Mouse (Mus musculus) hindbrain, embryonic 11.5 days (tissue): Measurements from ENCODE around the gene Celf2. TPM values are rescaled to one million over a fixed set of nuclear protein-coding genes. Genes with fewer than 3 reads are reported as not detected.

Experiments used
- ATAC-seq: fragments of 200-750 bp; cut with Nextera tagmentation; 2 replicates; pipeline ENCODE4 v1.8.0; 2017; ENCODE audit warnings: mild to moderate bottlenecking, moderate TSS enrichment, moderate library complexity; ENCODE audit not compliant: low FRiP score
- DNase-seq: peaks from one replicate; pipeline ENCODE4 v3.0.0-alpha.2; 2015; ENCODE audit warnings: low spot score
- H3K27ac ChIP-seq: fragments of 300-500 bp; sonication (generic); 2 replicates; pipeline ENCODE4 v1.5.1; 2014; ENCODE audit warnings: mild to moderate bottlenecking, low read depth, low read length
- H3K27me3 ChIP-seq: fragments of 300-500 bp; sonication (generic); 2 replicates; pipeline ENCODE4 v1.6.1; 2014; ENCODE audit warnings: mild to moderate bottlenecking, low read length, moderate library complexity, mixed read lengths; ENCODE audit not compliant: control insufficient read depth, insufficient read depth
- H3K36me3 ChIP-seq: fragments of 300-500 bp; sonication (generic); 2 replicates; pipeline ENCODE4 v1.6.1; 2014; ENCODE audit warnings: mild to moderate bottlenecking, low read length, moderate library complexity, mixed read lengths; ENCODE audit not compliant: control insufficient read depth, insufficient read depth
- H3K4me1 ChIP-seq: fragments of 300-500 bp; sonication (generic); replicated peaks from 2 replicates; pipeline ENCODE4 v1.6.1; 2014; ENCODE audit warnings: low read length, mixed read lengths; ENCODE audit not compliant: control insufficient read depth, insufficient read depth
- H3K4me2 ChIP-seq: fragments of 300-500 bp; sonication (generic); replicated peaks from 2 replicates; pipeline ENCODE4 v1.6.1; 2014; ENCODE audit warnings: mild to moderate bottlenecking, low read depth, low read length
- H3K4me3 ChIP-seq: fragments of 300-500 bp; sonication (generic); 2 replicates; pipeline ENCODE4 v1.5.1; 2014; ENCODE audit warnings: low read depth, low read length
- H3K9ac ChIP-seq: fragments of 300-500 bp; sonication (generic); 2 replicates; pipeline ENCODE4 v1.6.1; 2014; ENCODE audit warnings: low read depth, low read length
- H3K9me3 ChIP-seq: fragments of 300-500 bp; sonication (generic); 2 replicates; pipeline ENCODE4 v1.6.1; 2016; ENCODE audit warnings: low read length; ENCODE audit not compliant: control insufficient read depth
- WGBS: fragments of 180-500 bp; shearing (Covaris S2); extraction: QIAGEN DNeasy Blood & Tissue Kit; methylation state at CpG from one replicate; pipeline ENCODE4 v1.1.7; 2014; 5-methylcytosine and 5-hydroxymethylcytosine counted together
- polyA plus RNA-seq: library from polyadenylated mRNA; unstranded; fragments of >200 nt; fragmentation: Nextera tagmentation; extraction: Ambion mirVana; gene quantifications from 2 replicates; pipeline ENCODE4 v1.2.1, GENCODE M21; 2014

Celf2 gene
- polyA plus RNA-seq, 1 experiment from 2014 or later, result 82.4 TPM

DNA sequence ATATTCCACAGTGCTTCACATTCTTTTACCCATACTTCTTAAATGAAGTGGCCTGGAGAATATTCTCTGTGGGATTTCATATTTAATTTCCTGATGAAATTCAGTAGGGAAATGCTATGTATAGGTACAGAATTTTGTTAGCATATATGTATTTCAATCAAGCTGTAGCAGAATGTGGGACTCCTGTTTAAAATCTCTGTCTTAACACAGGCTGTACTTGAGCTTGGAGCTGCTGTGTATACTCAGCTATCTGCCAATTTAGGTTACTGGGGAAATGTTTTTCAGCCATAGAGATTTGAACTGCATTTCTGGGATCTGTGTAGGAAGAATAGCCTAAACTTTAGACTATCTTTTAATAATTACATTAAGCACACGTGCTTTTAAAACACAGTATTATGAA lies 330.2 kb downstream of the Celf2 start:
- DNase-seq (no peak), ATAC-seq (no peak)
- Histone ChIP-seq H3K9me3 (no peaks in the 10 kb centered on the region), H3K36me3 (no peaks in the 10 kb centered on the region), H3K9ac (no peak overlapping the region), H3K4me1 (no peaks in the 10 kb centered on the region), H3K4me2 (no peak overlapping the region), H3K27ac (no peak overlapping the region), H3K4me3 (no peak overlapping the region), H3K27me3 (no peaks in the 10 kb centered on the region)
- 84% methylated on average over 1 of the region's 1 CpGs for WGBS

DNA sequence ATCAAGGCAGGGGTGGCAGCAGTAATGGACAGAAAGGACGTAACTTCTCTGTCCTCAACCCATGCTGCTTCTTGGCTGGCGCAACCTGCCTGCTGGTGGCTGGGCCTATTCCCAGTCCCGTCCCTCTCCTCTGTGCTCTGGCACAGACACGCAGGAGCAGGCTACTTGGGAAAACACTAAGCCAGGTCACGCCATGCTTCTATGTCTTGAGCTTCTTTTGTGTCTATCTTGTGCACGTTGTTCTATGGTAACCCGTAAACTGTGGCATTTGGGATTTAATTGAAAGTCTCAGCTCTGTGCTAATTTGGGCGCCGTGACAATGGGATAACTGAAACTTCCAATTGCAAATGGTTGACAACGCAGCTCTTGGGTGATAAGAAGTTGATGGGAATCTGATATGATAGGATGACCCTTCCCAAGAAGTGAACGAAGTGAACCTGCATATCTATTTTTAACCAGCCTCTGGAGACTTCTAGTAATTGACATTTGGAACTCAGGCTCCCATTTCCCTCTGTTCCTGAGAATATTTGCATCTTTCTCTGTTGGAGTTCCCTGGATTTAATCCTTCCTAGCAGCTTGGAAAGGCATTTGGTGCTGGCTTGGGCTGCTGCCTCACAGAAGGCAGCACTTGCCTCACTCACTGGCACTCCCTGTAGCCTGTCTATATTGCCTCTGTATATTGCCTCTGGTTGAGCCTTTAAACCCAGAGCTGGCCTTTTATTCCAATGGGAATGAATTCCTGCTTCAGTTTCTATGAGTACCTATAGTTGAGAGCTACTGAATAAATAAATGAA lies 335.9 kb downstream of the Celf2 start:
- H3K36me3 ChIP-seq, result no peaks in the 10 kb centered on the region
- H3K4me2 ChIP-seq, result no peak overlapping the region
- no peaks in the 10 kb centered on the region for H3K4me1 ChIP-seq
- H3K9me3 ChIP-seq, result no peaks in the 10 kb centered on the region
- H3K27me3 ChIP-seq, result no peaks in the 10 kb centered on the region
- no peak for DNase-seq
- no peak overlapping the region for H3K9ac ChIP-seq
- WGBS, result 88% methylated on average over 11 of the region's 11 CpGs
- no peak overlapping the region for H3K4me3 ChIP-seq
- H3K27ac ChIP-seq, result no peak overlapping the region
- ATAC-seq, result no peak

DNA sequence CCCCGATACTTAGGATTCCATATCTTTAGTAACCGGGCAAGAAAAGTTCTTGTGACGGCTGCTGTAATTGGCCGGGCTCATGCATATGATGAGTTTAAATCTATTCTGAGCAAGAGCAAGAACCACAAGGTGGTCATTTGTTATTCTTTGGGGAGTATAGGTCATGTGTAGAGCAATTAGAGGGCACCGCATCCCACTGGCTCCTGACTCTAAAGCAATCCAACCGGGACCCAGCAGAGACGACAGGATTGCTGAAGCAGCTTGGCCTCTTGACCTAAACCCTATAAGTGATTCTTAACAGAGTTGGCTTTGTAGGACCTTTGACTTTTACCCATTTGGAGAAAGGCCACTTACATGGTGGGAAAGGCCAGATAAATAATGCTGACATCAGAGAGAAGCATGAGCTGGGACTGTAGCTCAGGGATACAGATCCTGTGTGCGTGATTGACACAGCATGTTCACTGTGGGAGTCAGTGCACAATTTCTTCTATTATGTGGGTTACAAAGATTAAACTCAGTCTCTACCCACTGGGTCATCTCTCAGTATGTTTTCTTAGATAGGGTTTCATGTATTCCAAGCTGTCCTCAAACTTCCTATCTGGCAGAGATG lies 338.2 kb downstream of the Celf2 start:
- peak; percentile 13 for DNase-seq
- Histone ChIP-seq H3K4me3 (no peak overlapping the region), H3K36me3 (no peaks in the 10 kb centered on the region), H3K4me1 (no peaks in the 10 kb centered on the region), H3K9ac (no peak overlapping the region), H3K27ac (no peak overlapping the region), H3K27me3 (no peaks in the 10 kb centered on the region), H3K9me3 (no peaks in the 10 kb centered on the region), H3K4me2 (no peak overlapping the region)
- 38% methylated on average over 8 of the region's 8 CpGs for WGBS
- ATAC-seq, result no peak; the same call in 1 of the 2 replicates

DNA sequence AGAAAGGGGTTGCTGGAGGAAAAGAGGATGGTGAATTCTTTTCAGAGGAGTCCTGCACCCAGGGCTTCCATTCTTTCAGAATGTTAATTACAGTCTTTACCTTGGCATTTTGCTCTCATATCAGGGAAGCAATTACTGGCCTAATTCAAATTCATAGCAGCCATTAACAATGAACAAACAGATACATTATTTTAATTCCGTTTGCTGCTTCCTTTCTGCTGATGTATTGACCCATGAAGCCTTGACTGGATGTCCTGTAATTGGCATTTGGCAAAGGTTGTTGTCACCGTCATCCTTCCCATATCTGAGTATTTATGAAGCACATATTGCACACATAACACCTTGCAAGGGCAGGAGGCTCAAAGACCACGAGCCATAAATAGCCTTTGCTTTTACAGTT lies 343.6 kb downstream of the Celf2 start:
- H3K27me3 ChIP-seq, result no peaks in the 10 kb centered on the region
- WGBS, result 77% methylated on average over 3 of the region's 3 CpGs
- H3K9ac ChIP-seq, result no peak overlapping the region
- no peak overlapping the region for H3K27ac ChIP-seq
- no peak overlapping the region for H3K4me2 ChIP-seq
- no peaks in the 10 kb centered on the region for H3K9me3 ChIP-seq
- H3K4me3 ChIP-seq, result no peak overlapping the region
- no peaks in the 10 kb centered on the region for H3K4me1 ChIP-seq
- DNase-seq (no peak), ATAC-seq (no peak)
- no peaks in the 10 kb centered on the region for H3K36me3 ChIP-seq

DNA sequence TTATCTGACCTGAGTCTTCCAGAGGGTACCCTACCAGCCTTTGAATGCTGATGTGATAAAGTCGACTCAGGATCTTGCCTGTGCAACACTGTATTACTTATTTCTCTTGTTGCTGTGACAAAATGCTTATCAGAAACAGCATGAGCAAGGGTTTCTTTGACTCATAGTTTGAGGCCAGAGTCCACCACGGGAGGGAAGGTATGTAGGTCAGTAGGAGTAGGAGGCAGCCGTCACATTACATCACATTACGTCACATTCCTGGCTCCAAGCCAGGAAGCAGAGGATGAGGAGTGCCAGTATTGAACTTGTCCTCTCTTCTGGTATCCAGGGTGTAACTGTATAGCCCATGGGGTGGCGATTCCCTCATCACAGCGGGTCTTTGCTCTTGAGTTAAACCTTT lies 349.3 kb downstream of the Celf2 start:
- DNase-seq (no peak), ATAC-seq (no peak)
- Histone ChIP-seq H3K9ac (no peak overlapping the region), H3K4me2 (no peak overlapping the region), H3K4me1 (no peaks in the 10 kb centered on the region), H3K27me3 (no peaks in the 10 kb centered on the region), H3K36me3 (no peaks in the 10 kb centered on the region), H3K4me3 (no peak overlapping the region), H3K27ac (no peak overlapping the region), H3K9me3 (no peaks in the 10 kb centered on the region)
- 76% methylated on average over 6 of the region's 6 CpGs for WGBS

DNA sequence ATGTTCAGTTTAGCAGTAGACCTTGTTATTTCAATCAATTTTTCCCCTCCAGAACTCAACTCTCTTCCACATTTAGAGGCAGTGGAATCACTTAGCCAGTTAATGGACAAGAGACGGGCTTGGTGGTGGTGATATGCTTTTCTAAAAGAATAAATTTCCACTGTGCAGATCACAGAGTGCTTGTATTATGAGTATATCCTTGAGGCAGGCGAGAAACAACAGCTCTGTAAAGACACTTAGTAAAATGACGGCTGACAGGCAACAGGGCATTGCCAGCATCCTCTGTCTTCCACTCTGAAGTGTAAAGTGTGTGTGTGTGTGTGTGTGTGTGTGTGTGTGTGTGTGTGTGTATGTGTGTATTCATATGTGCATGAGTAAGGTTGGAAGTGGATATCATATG lies 362.1 kb downstream of the Celf2 start:
- Histone ChIP-seq H3K9ac (no peak overlapping the region), H3K4me3 (no peak overlapping the region), H3K36me3 (no peaks in the 10 kb centered on the region), H3K9me3 (no peaks in the 10 kb centered on the region), H3K27me3 (no peaks in the 10 kb centered on the region), H3K4me1 (no peaks in the 10 kb centered on the region), H3K4me2 (no peak overlapping the region), H3K27ac (no peak overlapping the region)
- WGBS, result 78% methylated on average over 3 of the region's 3 CpGs
- ATAC-seq (no peak), DNase-seq (no peak)

DNA sequence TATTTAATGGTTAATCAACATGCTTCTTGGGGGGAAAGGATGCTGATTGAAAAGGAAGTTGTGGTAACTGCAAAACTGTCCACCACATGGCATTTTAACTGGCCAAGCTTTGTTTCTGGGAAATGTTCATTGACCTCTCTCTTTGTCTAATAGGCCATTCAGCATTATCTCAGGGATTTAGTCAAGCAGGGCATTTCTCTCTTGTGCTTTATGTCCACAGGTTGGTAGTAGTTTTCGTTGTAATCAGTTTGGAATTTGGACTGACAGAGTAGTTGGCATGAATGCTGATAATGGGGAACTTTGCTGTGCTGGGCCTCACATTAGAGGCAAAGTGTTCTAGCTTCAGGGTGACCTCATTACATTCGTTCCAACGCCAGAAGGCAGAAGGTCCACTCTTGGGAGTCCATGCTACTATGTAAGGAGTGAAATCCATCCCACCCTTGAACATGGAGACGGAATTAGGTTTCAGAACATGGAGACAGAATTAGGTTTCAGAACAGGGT lies 363.8 kb downstream of the Celf2 start:
- Histone ChIP-seq H3K9ac (no peak overlapping the region), H3K27ac (no peak overlapping the region), H3K4me2 (no peak overlapping the region), H3K4me1 (no peaks in the 10 kb centered on the region), H3K36me3 (no peaks in the 10 kb centered on the region), H3K27me3 (no peaks in the 10 kb centered on the region), H3K9me3 (no peaks in the 10 kb centered on the region), H3K4me3 (no peak overlapping the region)
- WGBS, result 94% methylated on average over 4 of the region's 4 CpGs
- DNase-seq, result no peak
- ATAC-seq, result no peak

DNA sequence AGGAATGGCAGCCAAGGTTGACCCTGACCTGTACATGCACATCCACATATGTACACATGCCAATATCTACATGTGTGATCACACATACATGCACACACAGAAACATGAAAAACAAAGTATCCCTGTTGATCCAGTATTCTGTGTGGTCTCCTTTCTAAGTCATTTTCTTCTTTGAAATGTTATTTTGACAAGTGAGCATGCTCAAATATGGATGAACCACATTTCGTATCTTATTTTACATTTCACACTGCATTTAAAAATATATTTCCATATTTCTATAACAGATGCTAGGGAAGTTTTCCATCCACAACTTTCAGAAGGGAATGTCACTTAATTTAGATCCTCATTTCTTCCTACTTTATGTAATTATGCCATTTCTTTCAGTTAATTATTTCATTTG lies 364.5 kb downstream of the Celf2 start:
- Histone ChIP-seq H3K4me2 (no peak overlapping the region), H3K9ac (no peak overlapping the region), H3K27me3 (no peaks in the 10 kb centered on the region), H3K4me3 (no peak overlapping the region), H3K36me3 (no peaks in the 10 kb centered on the region), H3K4me1 (no peaks in the 10 kb centered on the region), H3K27ac (no peak overlapping the region), H3K9me3 (no peaks in the 10 kb centered on the region)
- 98% methylated on average over 1 of the region's 1 CpGs for WGBS
- DNase-seq, result no peak
- no peak for ATAC-seq

DNA sequence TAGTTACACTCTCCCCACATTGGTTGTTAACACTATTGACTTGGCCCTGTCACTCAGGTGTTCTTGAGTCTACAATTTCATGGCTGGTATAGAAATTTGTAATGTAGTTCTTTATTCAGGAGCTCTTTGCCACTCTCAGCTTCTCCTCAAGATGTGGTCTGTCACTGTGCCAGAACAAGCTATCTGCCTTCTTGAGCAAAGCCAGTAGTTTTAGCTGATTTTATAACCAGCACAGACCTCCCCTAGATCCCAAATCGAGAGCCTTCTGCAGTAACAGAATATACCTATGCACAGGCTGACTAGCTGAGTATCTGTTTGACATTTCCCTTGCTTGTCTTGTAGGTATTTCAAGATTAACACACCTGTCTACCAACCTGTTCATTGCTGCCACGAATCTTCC lies 386.0 kb downstream of the Celf2 start:
- no peak overlapping the region for H3K4me3 ChIP-seq
- no peaks in the 10 kb centered on the region for H3K9me3 ChIP-seq
- no peak overlapping the region for H3K4me2 ChIP-seq
- no peaks in the 10 kb centered on the region for H3K27me3 ChIP-seq
- no peaks in the 10 kb centered on the region for H3K4me1 ChIP-seq
- H3K27ac ChIP-seq, result no peak overlapping the region
- DNase-seq, result no peak
- 89% methylated on average over 2 of the region's 2 CpGs for WGBS
- H3K36me3 ChIP-seq, result no peaks in the 10 kb centered on the region
- no peak for ATAC-seq
- no peak overlapping the region for H3K9ac ChIP-seq
